Mouse (Mus musculus) activated CD4-positive, CD25-positive, alpha-beta regulatory T cell, adult 4 months (primary cell): ENCODE data around the gene Higd1a. TPM values are rescaled to one million over a fixed set of nuclear protein-coding genes. Genes with fewer than 3 reads are reported as not detected.

Source experiments
- ATAC-seq: one replicate; pipeline ENCODE4 v1.8.0; 2017
- polyA plus RNA-seq, 2 experiments: library from polyadenylated mRNA; unstranded; fragments of 100-300 nt; shearing (Covaris generic); gene quantifications; one replicate each; pipeline ENCODE4 v1.2.1; 2017

Higd1a gene
- polyA plus RNA-seq = 100 to 1,000 TPM; 125 to 151 TPM

DNA sequence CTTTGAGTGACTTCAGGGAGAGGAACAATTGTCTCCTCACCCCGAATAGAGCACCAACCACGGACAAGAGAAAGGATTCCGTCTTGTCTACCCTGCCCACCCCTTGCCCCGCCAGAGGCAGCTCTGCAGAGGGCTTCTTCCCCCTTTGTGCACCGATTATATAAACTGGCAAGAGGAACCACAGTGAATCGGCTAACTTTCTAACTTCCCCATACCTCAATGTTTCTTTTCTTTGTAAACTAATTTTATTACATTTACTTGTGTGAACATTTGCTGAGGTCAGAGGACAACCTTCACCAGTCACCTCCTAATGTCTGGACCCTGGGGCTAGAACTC is at the start of gene Higd1a:
Higd1a (minus strand) TSS at position 210 of the 336 bp plus-strand sequence.
- no peak for ATAC-seq

- no peak for ATAC-seq
Measured at GRCm38 (mm10) chr9:121907356-121908070, 49.4 kb upstream of the Higd1a start.

DNA sequence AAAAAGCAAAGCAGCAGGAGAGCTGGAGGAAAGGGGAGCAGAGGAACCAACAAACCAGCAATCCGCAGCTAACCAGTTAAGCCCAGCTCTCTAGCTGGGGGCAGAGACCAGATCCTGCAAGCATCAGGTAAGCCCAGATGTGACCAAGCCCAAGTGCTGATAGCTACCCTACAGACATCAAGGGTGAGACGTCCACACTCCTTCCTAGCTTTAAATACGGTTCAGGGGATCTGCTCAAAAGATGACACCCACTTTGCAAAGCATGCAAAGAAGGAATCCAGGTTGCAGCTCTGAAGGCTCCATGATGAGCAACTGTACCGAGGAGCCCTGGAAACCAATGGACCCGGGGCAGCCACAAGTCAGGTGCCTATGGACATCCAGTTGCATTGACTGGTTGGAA is 48.3 kb upstream of the Higd1a start:
- no peak for ATAC-seq

DNA sequence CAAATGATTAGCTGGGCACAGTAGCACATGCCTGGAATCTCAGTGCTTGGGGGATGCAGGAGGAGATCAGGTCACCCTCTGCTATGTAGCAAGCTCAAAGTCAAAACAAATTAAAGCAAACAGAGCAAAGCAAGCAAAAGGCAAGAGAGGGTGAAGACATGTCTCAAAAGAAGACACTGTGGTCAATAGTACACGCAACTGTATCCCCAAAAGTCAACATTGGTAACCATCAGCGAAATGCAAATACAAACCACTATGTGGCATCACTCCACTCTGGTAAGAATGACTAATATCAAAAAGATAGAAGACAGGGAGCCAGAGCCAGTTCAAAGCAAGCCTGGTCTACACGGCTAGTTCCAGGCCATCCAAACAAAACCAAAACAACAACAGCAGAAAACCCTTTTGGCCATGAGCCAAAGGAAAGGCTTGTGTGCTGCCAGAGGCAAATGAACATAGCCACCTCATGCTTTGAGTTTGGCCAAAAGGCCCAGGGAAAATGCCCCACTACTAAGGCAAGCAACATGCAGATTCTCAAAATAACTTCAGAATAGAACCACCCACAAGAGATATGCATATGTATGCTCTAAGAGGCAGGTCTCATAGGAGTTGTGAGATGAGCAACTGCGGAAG is 47.5 kb upstream of the Higd1a start:
- ATAC-seq = no peak

- ATAC-seq = no peak
Measured at GRCm38 (mm10) chr9:121904946-121905345, 46.8 kb upstream of the Higd1a start.

DNA sequence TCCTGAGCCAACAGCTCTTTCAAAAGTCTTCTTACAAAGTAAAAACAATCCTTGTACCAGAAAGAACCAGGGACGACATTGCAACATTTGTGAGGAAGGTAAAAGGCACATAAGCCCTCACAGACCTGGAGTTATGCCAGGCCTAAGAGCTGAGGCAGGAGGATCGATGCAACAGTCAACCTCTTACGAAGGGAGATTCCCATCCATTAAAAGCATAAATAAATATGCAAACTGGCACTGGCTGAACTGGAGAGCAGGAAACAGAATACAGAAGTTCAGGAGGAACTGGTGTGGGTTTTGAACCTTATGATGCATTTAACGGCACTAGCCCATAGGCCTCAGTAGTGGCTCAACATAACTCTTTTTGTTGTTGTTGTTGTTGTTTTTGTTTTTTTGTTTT is 46.2 kb upstream of the Higd1a start:
- no peak for ATAC-seq

- no peak for ATAC-seq
Measured at GRCm38 (mm10) chr9:121903476-121904305, 45.5 kb upstream of the Higd1a start.

- no peak for ATAC-seq
Measured at GRCm38 (mm10) chr9:121901710-121902700, 43.8 kb upstream of the Higd1a start.

DNA sequence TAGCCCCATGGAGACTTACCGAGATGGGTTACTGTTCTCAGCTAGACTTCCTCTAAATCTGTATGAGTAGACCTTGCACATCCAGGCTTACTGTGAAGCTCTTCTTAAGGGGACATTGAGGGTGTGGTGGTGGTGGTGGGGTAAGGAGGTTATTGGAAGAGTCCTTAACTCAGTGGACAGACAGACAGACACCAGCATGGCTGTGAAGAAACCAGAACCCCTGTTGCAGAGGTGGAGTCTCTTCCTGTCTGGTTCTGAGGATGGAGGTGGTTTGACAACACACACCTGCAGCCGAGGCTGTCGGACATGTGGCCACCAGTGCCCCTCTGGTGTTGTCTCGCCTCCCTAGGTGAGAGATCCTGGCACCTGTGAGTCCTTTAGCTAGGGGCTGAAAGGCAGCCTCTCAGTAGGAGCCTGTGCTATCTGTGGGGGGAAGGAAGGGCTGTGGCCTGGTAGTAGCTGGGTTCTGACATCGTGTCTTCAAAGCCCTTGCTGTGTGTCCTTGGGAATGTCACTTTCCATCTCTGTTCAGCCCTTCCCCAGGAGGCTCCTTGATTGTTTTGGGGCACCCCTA is 42.2 kb upstream of the Higd1a start:
- ATAC-seq = no peak

GRCm38 (mm10) chr9:121899306-121899705 is 41.1 kb upstream of the Higd1a start:
- no peak for ATAC-seq

DNA sequence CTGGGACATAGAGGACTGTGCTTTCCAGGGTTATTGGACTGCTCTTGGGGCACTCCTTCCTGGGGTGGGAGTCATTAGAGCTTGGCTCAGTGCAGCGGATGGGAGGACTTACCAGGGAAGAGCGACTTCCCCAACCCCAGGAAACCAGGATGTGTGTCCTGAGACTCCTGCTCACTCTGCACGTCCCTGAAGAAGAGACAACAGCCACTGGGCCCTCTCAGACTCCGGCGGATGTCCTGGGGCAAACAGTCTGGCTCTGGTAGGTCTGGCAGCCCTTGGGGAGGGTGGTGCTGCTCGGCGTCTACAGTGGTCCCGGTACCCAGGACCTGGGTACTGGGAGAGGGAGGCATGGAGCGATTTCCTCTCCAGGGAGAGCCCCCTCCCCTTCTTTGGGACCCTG is 40.1 kb upstream of the Higd1a start, which contains the start of gene Ackr2:
Ackr2 (plus strand) TSS at position 111 of the 400 bp plus-strand sequence.
- ATAC-seq = no peak

DNA sequence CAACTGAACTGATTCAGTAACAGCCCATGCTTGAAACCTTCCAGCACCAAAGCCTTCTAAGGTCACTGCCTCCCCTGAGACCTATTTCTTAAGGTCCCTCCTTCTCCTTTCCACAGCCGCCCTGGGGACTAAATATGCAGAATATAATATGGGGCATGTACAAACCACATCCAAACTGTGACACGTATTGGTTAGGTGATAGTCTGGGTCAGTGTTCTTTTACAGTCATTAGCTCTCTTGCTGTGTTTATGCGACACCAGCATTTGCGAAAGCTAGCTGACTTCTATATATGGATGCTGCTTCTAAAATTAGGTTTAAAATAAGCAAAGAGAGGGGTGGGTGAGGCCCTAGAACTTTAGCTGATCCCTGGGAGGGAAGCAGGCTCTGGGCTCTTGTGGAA is 38.7 kb upstream of the Higd1a start:
- no peak for ATAC-seq

DNA sequence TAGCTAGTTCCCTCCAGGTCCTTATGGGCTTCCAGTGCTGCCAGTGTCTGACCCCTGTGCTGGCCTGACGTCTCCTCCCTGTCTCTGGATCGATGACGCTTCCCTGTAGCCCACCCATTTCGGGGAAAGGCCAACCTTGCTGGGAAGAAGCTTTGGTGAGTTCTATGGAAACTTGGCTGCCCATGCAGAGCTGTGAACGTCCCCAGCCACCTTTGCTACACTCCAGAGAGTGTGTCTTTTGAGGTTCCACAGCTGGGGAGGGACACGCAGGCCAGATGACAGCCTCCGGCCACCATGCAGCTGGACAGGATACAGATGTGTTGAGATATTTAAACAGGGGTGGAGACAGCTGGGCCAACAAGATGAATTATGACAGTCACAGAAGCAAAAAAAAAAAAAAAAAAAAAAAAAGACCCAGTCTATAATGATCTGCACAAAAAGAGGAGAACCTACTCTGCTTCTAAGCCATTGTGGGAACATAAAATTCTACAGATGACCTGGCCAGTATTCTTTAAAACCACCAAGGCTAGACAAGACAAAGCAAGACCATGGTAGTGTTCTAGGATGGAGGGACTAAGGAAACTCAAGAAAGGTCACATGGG is 37.3 kb upstream of the Higd1a start:
- ATAC-seq = no peak

- ATAC-seq = no peak
Measured at GRCm38 (mm10) chr9:121894447-121894846, 36.3 kb upstream of the Higd1a start.

- ATAC-seq = no peak
Measured at GRCm38 (mm10) chr9:121892057-121892687, 34.0 kb upstream of the Higd1a start.

DNA sequence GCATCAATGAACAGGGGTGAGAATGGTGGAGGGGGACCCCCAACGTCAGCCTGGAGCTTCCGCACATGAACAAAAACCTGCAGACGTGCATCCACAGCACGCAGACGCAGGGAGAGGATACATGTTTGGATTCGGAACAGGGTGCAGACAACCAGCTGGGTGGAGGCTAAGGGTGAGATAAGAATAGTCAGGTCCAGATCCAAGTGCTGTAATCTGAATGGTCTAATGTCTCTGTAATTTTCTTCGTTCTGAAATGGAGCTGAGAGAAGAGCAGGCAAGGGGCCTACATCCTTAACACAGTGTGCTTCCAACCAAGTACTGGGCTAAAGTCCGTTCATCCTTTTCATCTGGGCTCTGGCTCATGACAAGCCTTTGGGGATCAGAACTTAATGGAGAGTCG is 33.1 kb upstream of the Higd1a start:
- no peak for ATAC-seq

DNA sequence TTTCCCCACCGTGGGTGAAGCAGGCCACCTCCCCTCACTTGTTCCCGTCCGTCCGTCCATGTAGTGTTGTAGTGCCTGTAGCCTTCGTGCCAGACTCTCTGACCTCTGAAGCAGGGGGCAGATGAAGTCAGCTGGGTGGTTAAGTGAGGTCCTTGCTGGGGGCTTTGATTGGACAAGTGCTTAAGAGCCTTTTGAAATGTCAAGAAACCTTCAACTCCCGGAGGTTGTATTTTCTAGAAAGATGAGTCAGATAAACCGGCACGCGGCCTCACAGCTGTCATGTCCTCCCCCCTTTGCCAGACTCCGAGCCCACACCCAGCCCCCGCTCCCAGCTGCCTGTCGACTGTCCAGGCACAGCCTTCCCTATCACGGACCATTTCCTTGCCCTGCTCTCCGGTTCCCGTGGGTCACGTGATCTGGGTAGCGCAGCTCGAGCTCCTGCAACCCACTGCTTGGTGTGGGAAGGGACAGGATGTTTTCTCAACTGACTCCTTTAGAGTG is 32.3 kb upstream of the Higd1a start:
- peak; percentile 23 for ATAC-seq

- no peak for ATAC-seq
Measured at GRCm38 (mm10) chr9:121889927-121890440, 31.8 kb upstream of the Higd1a start.

- no peak for ATAC-seq
Measured at GRCm38 (mm10) chr9:121882015-121882457, 23.9 kb upstream of the Higd1a start.

DNA sequence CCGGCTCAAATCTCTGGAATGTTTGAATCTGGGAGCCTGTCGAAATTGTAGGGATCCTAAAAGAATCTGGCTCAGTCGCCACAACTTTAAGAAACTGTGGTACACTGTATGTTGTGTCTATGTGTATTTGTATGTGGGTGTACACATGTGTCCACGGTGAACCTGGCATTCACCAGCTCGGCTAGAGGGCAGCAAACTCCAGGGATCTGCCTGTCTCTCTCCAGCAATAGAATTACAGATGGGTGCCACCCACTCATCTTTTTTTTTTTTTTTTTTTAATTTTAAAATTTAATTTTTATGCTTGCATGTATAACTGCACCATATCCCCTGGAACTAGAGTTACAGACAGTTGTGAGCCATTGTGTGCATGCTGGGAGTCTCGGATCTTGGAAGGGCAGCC is 23.1 kb upstream of the Higd1a start:
- no peak for ATAC-seq
